Mouse (Mus musculus) CH12.LX (cell line): ENCODE measurements at regions not wholly inside any gene's neighbourhood (a gene's known extent, or its start where the extent isn't known, plus 50 kb on each side); places are given as distances from the start of the nearest gene placed in this dataset.

Source experiments
- BHLHE40 ChIP-seq: IDR thresholded peaks from 2 replicates; pipeline ENCODE4 v1.6.1; 2011; ENCODE audit warnings: mild to moderate bottlenecking, low read depth, low read length, improper control_type of control experiment
- CTCF ChIP-seq, 2 experiments: IDR thresholded peaks in 1 of 2; conservative IDR thresholded peaks in 1 of 2; 2 replicates each; pipeline ENCODE4 v1.5.1; 2011 to 2012; ENCODE audit warnings: low read depth in 2 of 2, low read length in 2 of 2, improper control_type of control experiment in 1 of 2, inconsistent platforms in 1 of 2, mild to moderate bottlenecking in 1 of 2, moderate library complexity in 1 of 2
- E2F4 ChIP-seq: IDR thresholded peaks from 2 replicates; pipeline ENCODE4 v1.6.1; 2011; ENCODE audit warnings: low read depth, low read length, improper control_type of control experiment; ENCODE audit not compliant: insufficient replicate concordance
- EP300 ChIP-seq: IDR thresholded peaks from 2 replicates; pipeline ENCODE4 v1.6.1; 2011; ENCODE audit warnings: low read length, improper control_type of control experiment
- JUND ChIP-seq: conservative IDR thresholded peaks from 2 replicates; pipeline ENCODE4 v1.6.1; 2011; ENCODE audit warnings: low read depth, low read length, improper control_type of control experiment
- KAT2A ChIP-seq: IDR thresholded peaks from 2 replicates; pipeline ENCODE4 v1.6.1; 2012; ENCODE audit warnings: low read length, improper control_type of control experiment, inconsistent platforms; ENCODE audit not compliant: insufficient replicate concordance
- MXI1 ChIP-seq: IDR thresholded peaks from 2 replicates; pipeline ENCODE4 v1.6.1; 2011; ENCODE audit warnings: mild to moderate bottlenecking, low read depth, low read length, improper control_type of control experiment
- NELFE ChIP-seq: IDR thresholded peaks from 2 replicates; pipeline ENCODE4 v1.6.1; 2011; ENCODE audit warnings: low read depth, low read length, improper control_type of control experiment
- POLR2A ChIP-seq: IDR thresholded peaks from 2 replicates; pipeline ENCODE4 v1.6.1; 2011; ENCODE audit warnings: low read depth, mild to moderate bottlenecking, improper control_type of control experiment, low read length
- SIN3A ChIP-seq: IDR thresholded peaks from 2 replicates; pipeline ENCODE4 v1.6.1; 2012; ENCODE audit warnings: low read length, improper control_type of control experiment, inconsistent platforms
- TCF12 ChIP-seq: IDR thresholded peaks from 2 replicates; pipeline ENCODE4 v1.6.1; 2014; ENCODE audit warnings: low read depth, mild to moderate bottlenecking, inconsistent platforms, low read length, improper control_type of control experiment
- USF1 ChIP-seq: IDR thresholded peaks from 2 replicates; pipeline ENCODE4 v1.6.1; 2014; ENCODE audit warnings: low read depth, mild to moderate bottlenecking, inconsistent platforms, low read length, improper control_type of control experiment
- ZKSCAN1 ChIP-seq: IDR thresholded peaks from 2 replicates; pipeline ENCODE4 v1.6.1; 2012; ENCODE audit warnings: low read depth, inconsistent platforms, low read length, improper control_type of control experiment, borderline replicate concordance

GRCm38 (mm10) chr1:71788408-71788807 lies 135.4 kb upstream of the Fn1 start:
- TF ChIP-seq JUND (no peak), MXI1 (no peak), SIN3A (no peak), KAT2A (no peak), NELFE (no peak), POLR2A (no peak), CTCF (conservative IDR thresholded peaks at IDR 0.05 in 1 of 2, IDR thresholded peaks at IDR 0.05 in 1 of 2; ENCODE audit: low read depth in 2 of 2, low read length in 2 of 2) (no peak), E2F4 (no peak), BHLHE40 (no peak), ZKSCAN1 (no peak), EP300 (no peak), TCF12 (no peak), USF1 (no peak)
